Mouse (Mus musculus) 3T3-L1 (cell line): ENCODE measurements around the gene Bcan.

Source experiments
- DNase-seq: peaks from one replicate; pipeline ENCODE4 v3.0.0-alpha.2; 2015; ENCODE audit warnings: low read depth, low spot score

The Bcan gene

DNA sequence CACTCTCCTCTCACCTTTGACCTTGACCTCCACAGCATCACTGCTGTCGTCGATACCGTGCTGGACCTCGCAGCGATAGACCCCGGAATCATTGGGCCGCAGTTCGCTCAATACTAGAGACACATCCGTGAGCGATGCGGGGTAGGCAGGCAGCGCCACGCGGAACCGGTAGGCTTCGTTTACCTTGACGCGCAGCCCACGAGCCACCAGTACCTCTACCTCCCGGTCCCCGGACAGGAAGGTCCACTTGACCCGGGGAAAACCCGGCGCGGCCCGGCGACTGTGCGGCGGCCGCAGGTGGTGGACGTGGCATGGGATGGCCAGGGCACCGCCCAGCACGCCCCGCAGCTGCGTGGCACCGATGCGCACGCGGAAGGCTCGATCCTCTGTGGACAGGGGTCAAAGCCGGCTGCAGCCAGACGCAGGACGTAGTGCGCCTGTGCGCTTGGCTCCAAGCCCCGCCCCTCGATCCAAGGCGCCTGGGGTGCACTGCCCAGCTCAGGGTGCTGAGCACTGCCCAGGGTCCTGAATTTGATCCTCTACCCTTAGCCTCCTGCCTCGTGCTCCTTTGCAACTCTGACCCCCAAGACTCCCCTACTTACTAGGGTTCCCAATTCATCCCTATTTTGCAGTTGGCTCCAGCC lies 2.9 kb downstream of the Bcan start:
- no peak for DNase-seq

DNA sequence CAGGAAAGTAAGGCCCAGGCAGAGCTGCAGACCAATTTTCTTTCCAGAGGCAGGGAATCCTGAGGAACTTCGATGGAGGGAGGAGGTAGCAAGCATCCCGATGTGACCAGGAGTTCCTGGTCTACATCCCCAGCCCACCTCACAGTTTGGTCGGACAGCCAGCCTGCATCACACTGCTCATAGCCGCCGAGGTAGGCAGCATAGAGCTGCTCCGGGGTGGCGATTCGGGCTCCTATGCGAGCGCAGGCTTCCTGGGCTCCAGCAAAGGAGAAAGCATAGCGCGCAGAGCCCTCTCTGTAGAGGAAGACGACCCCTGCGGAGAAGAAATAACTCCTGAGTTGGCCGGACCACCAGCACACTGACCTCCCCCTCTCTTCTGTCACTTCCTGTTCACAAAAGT lies 3.6 kb downstream of the Bcan start:
- DNase-seq: no peak

DNA sequence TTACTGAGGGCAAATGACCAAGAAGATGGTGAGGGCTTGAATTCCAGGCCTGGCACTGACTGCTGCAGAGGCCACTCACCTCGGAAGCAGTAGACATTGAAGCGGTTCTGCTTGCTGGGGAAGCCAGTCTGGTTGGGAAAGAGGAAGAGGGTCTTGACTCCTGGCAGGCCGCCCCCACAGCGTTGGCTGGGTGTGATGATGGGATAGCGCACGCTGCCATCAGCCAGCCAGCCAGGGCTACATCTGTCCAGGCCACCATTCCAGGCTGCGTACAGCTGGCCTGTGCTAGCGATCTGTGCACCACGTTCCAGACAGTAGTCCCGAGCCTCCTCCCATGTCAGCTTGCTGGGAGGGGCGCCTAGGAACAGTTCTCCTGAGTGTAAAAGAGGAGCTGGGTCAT lies 4.7 kb downstream of the Bcan start:
- no peak for DNase-seq

DNA sequence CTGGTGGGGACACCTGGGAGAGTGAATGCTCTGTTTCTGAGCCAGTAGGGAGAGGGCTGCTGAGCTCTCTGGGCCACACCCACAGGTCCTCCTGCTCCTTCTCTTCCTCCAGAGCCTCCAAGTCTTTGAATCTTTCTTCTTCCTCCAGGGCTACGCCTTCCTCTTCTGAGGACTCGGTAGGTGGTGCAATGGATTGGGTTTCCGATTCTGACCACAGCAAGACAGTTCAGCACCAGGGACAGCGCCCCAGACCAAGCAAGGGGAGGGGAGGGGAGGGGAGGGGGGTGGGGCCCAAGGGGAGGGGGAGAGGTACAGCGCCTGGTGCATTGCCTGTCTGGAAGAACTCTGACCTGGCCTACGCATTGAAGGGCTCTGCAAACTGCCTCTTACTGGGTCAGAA lies 6.6 kb downstream of the Bcan start:
- DNase-seq: peak; percentile 50

DNA sequence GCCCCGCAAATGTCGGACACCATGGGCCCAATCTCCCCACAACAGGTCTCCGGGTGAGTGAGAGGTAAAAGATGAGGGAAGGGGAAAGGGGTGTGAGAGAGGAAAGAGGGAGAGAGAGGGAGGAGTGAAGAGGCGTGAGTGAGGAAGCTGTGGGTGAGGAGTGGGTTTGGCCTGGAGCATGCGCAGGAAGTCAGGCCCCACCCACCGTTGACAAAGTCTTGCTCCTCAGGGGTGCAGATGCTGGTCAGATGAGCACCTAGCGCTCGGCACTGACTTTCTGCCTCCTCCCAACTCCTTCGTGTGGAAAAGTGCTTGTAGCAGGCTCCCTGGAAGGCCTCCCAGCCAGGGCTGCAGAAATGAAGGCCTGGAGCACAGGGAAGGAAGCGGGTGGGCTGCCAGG lies 10.1 kb downstream of the Bcan start:
- no peak for DNase-seq

DNA sequence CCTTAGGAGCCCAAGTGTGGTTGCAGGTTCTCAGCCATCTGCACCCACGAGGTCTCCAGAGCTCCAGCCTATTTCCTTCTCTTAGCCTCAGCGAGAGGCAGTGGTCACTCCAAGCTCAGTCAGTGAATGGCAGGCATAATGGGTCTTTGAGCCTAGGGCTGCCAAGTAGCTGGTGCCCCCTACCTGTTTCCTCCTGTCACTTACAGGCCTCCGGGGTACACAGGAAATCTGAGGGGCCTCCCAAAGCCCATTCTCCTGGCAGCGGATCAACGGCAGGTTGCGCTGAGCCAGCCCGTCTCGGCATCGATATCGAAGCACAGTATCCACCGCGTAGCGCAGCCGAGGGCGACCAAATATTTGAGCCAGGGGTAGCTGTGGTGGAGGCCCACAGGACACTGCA lies 12.0 kb downstream of the Bcan start:
- DNase-seq: no peak

DNA sequence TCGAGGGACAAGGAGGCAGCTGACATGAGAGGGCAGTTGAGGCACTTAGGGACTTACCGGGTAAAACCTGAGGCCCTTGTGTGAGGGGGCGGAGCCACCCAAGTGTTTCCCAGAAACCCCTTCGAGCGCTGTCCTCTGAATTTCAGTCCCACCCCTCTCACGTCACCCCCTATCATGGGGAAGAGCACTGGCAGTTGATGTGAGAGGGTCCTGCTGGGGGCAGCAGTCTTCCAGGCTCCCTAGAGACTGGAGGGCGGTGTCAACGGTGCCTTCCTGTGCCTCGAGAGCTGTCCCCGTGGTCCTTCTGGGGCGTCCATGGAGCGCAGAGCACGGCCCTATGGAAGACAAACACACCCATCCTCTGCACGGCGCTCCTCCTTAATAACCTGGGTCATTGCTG lies 12.4 kb downstream of the Bcan start:
- DNase-seq: no peak

DNA sequence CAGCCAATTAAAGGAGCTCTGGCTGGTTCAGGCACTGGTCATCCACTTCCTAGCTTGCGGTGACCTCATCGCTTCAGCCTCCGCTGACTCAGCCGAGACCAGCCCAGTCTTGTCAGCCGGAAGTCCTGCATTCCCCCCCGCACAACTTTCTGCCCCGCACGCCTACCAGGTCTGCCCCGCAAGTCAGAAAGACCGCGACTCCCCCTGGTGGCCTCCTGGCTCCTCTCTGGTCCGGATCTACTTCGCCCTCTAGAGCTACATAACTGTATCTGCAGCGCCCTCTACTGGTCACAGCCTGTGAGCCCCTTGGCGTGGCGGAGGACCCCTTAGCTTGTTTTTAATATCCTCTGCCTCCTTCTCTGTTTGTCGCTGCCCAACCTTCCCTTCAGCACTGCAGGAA lies 13.2 kb downstream of the Bcan start:
- DNase-seq: peak; percentile 97

DNA sequence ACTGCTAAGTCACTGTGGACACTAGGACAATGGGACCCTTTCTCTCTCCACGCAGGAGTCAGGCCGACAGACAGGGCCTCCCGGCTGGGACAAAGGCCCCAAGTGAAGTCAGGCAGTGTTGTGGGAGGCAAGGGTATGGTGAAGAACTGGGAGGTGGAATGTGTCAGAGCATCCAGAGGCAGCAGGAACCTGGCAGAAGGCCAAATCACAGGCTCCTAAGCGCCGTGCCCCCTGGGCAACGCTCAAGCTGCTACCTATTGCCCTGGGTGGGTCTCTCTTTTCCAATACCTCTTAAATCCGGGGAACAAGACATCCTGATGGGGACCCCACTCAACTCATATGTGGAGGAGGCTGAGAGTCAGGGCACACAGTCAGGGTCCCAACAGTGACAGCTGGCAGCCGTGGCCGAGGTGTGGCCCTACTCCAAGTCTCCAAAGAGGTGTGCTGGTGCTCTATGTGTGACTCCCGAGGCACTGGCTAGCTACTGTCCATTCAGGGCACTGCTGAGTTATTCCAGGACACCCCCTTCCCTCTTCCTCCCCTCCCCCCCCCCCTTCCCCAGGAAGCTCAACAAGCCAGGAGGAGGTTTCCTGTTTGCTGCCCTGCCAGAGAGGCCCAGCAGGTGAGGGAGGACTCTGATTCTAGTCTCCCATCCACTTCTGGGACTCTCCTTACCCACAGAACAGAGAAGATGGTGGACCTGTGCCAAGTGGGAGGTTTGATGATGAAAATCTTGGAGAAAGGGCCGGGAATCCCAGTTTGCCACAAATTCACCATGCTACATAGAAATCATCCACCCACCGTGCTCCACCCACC lies 14.3 kb downstream of the Bcan start:
- DNase-seq: peak; percentile 67

DNA sequence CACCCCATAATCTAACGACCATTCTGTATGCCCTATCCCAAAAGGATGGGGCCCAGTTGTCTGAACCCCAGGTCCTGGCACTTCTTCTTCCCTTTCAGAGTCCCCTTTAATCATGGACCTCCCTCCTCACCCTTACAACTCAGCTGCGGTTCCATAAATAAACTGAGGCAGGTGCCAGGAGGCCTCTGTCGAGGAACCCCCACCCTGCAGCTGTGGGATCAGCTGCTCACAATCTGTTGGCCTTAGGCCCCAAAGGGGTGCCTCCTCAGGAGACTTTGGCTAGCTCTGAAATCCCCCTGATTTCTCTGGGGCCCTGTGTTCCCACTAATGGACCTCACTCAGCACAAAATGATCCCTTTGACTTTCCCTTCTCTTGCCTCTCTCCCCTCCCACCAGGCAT lies 15.9 kb downstream of the Bcan start:
- no peak for DNase-seq

DNA sequence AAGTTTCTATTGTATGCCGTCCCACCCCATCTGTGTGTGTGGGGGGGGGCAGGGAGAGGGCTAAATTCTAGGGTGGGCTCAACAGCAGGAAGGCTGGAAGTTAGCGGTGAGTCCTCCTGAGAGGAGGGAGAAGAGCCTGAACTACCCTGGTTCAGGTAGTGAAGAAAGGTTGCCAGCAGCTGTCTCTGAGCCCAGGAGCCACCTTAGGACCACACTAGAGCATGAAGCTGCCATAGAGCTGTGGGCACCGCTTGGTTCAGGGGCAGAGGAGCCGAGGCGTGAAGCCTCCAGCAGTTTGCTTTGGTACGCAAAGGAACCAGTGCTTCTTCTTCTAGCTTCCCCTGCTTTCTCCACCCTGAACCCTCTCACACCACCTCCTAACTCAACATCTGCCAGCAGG lies 16.4 kb downstream of the Bcan start:
- no peak for DNase-seq

DNA sequence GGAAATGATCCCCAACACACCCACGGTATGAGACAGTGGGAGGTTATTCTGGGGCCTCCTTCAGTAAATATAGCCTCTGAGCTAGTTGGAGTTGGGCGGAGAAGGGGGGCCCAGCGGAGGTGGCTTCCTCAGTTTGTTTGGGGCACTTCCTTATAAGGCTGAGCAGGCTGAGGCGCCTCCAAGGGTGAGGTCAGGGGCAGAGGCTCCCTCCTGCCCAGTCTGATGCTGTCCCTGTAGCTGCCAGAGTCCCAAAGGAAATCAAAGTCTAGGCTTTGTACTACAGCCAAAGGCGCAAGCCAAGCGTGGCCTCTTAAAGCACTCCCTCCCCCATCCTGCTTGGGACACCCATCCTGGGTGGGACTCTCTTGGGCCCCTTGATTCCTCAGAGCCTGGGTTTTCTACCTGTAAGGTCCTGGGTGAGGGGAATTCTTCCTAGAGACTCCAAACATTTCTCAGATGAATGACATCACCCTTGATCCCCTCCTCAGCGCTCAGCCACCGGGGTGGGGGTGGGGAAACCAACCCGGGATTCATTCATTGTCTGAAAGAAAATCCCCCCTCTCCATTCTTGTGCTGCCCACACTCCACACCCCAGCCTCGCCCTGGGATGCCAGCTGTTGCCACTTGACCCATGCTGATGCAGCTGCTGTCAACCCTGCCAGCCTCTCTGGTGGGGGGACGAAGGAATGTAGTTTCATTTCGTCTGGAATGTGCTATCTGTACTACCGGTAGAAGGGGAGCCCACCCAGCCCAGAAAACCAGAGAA lies 17.0 kb downstream of the Bcan start:
- peak; percentile 44 for DNase-seq

DNA sequence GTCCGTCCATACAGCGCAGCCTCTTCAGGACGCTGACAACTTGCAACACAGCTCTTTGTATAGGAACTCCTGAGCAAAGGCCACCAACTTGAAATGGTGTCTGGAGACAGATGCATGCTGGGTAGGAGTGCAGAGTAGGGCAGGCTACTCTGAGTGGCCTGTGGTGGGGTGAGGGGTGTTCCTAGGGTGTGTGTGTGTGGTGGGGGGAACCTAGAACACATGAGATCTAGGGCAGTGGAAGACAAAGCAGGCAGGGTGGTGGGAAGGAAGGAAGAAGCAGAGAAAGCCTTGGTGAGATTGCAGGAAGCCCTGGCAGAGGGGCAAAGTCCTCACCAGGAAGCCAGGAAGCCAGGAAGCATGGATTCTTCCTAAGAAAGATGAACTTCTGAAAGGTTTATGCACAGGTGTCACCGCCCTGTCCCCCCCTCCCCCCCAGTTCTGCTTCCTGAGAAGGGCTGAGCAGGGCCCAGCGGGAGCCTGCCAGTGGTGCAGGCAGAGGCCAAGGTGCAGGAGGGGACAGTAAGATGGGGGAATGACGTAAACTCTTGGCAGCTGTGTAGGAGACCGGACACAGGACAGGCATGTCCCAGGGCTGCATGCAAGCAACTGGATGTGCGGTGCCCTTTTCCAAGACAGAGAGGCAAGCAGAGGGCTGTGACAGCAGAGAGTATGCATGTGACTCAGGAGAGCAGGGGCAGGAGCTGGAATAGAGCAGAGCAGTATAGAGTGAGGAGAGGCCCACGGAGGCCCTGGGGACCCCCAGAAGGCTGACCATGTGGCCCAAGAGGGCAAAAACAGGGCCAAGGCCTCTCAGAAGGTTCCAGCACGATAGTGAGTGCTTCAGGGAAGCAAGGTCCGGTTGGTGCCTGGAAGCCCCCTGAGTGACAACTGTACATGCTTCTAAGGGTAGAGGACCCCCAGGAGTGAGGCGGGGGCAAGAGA lies 17.9 kb downstream of the Bcan start:
- no peak for DNase-seq

DNA sequence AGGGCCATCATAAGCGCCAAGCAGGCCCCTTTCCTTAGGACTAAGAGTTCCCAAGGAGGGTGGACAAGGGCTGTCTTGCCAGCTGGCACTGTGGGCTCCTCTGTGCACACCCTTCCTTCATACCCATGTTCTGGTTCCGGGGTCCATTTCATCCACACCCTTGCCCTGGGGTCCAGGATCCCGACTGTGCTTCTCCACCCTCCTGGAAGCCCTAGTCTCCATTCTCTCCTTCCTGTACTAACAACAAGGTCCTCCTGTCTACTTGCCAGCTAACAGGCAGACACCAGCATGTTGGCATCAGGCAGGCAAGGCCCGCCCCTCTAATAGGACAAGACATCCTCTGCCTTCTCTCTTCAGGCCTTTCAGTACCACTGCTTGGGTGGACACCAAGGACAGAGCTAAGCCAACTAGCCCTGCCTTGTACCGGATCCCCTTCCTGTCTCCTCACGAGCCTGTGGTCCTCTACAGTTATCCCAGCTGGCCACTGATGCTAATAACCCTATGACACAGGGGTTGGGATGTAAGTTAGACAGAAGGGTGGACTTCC lies 18.7 kb downstream of the Bcan start:
- DNase-seq: no peak

DNA sequence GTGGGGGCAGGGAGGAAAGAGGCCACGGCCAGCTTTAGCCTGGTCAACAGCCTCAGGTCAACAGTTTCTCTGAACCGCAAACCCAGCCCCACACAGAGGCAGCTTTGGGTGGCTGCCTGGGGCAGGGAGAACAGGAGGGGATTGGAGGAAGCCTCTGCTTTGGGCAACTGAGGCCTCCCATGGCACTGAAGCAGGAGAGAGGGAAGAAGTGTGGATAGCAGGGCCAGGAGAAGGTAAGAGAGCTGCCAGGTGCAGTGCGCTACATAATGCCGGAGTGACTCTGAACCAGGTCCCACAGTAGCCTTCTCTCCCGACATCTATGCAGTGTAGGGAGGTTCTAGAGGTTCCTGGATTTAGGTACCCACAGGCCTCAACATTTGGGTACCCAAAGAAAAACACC lies 19.3 kb downstream of the Bcan start:
- DNase-seq: no peak

DNA sequence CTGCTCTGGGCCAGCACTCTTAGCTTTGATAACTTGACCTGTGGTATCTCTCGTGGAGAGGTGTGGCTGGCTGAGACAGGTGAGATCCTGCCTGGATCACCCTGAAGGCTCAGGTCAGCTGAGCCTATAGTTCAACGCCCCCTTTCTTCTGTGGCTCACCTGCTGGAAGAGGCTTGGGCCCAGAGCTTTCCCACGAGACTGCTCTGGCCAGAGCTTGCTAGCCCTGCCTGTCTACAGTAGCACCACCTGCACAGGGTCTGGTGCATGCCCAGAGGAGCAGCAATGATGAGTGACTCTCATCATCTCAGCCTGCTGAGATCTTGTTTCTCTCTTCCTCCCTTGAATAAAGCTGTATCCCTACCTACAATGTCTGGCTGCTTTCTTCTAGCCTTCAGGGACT lies 19.9 kb downstream of the Bcan start:
- DNase-seq: no peak

DNA sequence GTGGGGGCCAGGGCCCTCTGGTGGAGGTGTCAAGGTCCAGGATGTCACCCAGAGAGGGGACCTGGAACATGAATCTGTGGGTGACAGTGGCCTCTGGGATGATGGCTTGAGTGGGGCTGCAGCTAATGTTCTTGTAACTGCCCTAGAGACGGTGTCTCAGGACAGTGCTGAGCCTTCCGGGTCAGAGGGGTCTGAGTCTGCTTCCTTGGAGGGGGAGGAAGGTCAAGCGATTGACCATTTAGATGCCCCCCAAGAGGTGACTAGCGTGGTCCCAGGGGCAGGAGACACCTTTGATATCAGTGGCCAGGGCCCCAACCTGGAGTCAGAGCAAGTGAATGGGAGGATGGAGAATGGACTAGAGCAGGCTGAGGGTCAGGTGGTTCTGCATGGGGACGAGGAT lies 20.5 kb downstream of the Bcan start:
- no peak for DNase-seq

DNA sequence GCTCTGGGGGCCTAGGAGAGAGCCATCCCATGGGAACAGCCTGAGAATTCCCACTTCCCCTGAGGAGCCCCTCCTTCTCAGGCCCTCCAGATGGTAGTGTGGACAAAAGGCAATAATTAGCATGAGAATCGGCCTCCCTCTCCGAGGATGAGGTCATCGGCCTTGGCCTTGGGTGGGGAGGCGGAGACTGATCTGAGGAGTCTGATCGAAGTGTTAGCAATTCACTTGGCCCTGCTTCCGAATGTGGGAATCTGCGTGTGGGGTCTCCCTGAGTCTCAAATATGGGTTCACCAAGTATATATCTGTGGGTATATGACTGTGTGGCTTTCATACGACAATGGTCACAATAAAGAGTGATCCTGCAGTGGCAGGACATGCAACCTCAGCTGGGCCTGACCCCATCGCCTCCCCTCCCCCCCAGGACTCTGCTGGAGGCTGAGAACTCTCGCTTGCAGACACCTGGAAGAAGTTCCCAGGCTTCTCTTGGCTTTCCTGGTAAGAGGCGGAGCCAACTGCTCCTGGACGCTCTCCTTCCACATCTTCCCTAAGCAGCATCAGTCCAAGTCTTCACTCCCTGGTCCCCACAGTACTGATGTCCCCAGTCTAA lies 25.5 kb downstream of the Bcan start:
- no peak for DNase-seq

DNA sequence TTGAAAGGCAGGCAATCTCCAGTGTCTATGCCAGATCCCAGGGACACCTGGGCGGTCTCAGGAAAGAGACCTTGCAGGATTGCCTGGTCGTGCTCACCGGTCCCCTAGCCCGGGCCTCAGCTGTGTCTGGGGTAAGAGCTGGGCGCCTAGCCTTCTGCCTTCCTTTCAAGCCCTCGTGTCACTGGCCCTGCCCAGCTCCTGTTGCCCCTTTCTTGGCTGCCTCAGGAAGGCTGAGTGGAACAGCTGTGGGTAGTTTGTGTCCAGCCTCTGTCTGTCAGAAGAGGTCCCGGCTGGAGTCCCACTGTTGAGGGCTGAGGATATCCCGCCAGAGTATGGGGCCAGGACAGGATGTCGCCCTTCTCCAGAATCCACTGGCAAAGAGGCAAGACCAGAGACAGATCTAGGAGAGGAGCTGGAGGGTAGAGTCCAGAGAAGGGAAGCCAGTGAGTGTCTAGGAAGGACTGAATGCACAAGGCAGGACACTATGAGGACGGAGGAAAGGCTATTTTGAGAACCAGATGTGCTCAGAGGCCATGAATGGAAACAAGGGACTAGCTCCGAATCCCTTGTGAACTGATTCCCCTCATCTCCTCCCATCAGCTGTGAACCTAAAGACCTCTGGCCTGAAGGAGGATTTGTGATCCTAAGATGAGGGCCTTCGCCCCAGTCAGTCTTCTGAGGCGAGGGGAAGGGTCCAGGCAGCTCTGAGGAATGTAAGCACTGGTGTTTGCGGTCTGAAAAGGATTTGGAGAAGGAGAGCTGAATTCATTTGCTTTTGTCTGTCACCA lies 26.2 kb downstream of the Bcan start:
- no peak for DNase-seq

DNA sequence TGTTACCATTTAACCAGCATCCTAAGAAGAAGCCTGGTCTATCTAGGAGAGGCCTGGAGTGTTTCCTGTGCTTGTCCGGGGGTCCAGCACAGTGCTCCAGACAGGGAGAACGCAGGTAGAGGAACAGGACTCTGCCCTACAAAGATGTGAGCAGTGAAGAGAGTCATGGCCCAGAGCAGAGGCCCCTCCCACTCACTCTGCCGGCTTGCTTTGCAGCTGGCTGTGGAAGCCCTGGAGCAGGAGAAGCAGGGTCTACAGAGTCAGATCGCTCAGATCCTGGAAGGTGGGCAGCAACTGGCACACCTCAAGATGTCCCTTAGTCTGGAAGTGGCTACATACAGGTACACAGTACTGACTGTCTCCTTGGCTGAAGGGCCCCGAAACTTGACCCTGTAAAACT lies 27.3 kb downstream of the Bcan start:
- DNase-seq: no peak
